Mouse (Mus musculus): ENCODE measurements around the gene Dhx30.

Dhx30 gene

GRCm38 (mm10) chr9:110045763-110046377 lies 71.8 kb downstream of the Dhx30 start:
- no peak for DNase-seq (ENCODE audit: low read depth)

- DNase-seq (ENCODE audit: low read depth) = no peak
These were observed 73.3 kb downstream of the Dhx30 start for GRCm38 (mm10) chr9:110044373-110044772.

- DNase-seq (ENCODE audit: low read depth) = no peak
These were observed 79.1 kb downstream of the Dhx30 start for GRCm38 (mm10) chr9:110038485-110038884.

GRCm38 (mm10) chr9:110037895-110038294 lies 79.7 kb downstream of the Dhx30 start:
- DNase-seq (ENCODE audit: low read depth) = no peak

- no peak for DNase-seq (ENCODE audit: low read depth)
These were observed 82.5 kb downstream of the Dhx30 start for GRCm38 (mm10) chr9:110035091-110035490.

All from induced T-regulatory cell, adult 2 months (primary cell).